Mouse (Mus musculus) frontal cortex, postnatal 25 days (tissue): ENCODE results near the gene Plekhg5.

Experiments
- DNase-seq, 2 experiments: peaks; one replicate each; pipeline ENCODE4 v3.0.0; 2022; ENCODE audit warnings: low spot score in 2 of 2

Plekhg5 gene

DNA sequence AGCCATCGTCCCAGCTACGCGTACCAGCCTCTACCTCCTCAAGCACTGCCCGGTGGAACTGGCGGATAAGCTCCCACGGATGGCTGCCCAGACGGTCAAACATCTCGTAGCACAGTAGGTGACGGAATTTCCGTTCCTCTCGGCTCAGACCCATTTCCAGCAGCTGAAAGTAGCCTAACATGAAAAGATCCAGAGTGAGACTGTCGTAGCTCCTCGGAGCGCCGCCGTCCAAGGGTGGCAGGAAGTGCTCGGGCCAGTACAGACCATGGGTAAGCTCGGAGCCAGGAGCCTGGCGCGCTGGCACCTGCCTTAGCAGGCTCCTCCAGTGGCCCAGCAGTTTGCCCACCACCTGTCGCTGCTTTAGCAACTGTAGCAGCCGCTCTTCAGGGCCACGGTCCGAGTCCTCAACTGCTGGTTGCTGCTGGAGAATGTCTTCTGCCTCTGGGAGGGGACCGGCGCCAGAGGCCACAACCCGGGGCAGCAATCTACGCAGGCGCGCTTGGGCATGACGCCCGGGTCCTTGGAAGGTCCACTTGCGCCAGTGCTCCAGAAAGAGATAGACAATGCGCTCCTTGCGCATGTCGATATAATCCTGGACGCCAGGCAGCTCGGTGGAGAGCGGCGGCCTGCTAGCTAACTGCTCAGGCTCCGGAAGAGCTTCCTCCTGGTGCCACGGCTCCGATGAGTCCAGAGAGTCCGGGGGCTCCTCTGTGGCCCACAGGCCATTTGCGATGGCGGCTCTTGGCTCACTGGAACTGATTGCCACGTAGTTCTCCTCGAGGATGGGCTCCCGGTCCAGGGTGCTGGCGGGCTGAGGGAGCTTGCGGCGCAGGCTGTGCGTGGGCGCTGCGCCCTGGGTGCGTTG is 53.1 kb downstream of the Plekhg5 start:
- no peak for DNase-seq

DNA sequence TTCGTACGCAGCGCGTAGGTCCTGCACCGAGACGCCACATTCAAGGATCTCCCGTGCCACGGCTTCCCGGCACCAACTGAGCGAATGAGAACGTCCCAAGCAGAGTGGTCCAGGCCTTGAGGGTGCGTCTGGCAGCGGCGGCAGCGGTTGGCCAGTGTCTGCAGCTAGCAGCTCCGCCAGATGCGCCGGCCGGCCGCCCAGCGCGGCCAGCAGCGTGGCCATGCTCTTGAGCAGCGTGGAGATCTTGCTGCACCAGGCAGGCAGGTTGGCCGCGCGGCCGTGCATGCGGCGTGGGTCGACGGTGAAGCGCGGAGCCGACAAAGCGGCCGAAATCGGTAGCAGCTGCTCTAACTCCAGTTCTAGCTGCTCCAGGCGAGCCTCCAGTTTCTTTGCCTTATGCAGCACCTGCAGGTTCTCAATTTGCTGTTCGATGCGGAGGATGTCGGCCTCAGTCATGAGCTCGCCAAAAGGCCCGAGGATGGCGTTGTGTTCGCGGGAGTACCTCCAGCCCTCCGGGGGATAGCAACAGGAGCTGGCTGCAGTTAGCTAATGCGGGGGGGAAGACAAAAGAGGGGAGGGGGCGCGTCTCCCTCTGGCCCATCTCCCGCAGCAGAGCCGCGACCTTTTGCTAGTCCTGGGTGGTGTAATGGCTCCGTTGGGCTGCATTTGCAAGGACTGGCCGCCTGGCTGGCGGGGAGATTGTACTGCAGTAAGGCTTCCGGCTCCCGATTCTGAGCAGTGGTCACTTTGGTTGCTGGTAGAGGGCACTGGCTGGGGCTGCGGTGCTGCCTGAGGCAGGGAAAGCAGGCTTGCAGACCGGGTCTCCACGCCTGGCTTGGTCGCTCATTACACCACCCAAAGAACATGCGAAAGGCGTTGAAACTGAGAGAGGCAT is 54.0 kb downstream of the Plekhg5 start:
- DNase-seq = no peak

DNA sequence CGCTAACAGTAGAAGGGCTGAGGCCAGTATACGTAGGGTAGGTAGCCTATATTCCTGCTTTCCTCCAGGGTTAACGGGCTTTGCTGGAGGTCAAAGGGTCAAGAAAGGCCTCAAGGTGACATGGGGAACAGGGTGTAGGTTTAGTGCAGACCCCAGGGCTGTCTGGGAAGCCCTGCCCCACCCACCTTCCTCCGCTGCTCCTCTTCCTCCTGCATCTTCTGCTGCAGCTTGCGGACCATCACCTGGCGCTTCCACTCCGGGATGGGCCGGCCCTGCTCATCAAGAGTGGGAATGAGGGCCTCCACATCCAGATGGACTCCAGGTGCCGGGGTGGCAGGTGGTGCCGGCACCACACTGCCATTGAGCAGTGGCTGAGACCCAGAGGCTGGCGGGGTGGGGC is 55.6 kb downstream of the Plekhg5 start:
- DNase-seq = no peak

DNA sequence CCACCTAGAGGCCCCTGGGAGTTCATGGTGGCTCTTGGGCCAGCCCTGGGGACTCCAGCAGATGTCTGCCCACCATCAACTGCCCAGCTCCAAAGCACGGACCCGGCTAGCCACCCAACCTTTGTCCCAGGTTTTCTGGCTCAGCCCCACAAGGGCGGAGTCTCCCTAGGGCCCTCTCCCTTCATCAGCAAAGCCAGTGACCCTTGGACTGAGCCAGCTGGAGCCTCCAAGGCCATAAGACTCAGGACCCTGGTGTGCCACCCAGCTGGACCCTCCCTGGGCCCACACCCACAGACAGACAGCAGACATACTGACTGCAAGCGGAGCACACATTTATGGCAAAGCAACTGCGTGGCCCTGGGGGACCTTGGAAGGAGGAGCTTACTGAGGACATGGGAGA is 56.5 kb downstream of the Plekhg5 start:
- no peak for DNase-seq

DNA sequence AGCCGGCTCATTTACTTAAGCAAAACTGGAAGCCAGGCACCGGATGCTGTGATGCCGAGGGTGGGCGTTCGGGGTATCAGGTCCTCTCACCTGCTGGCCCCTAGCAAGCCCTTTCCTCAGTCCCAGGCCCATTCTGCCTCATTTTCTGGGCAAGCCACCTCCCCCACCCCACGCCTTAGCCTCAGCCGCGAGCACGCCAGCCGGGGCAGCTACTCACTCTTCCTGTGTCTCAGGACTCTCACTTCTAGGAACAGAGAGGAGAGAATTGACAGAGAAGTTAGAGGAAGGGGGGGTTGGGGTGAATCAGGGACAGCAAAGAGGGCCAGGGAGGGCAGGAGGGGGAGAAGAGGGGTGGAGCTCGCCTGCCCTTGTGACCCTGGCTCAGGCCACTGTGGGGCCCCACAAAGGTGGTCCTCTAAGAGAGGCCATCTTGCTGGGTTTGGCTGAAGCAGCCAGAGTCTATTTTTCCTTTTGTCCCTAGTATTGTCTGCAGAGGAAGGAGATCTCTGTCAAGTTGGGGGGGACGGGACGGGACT is 57.2 kb downstream of the Plekhg5 start:
- no peak for DNase-seq

DNA sequence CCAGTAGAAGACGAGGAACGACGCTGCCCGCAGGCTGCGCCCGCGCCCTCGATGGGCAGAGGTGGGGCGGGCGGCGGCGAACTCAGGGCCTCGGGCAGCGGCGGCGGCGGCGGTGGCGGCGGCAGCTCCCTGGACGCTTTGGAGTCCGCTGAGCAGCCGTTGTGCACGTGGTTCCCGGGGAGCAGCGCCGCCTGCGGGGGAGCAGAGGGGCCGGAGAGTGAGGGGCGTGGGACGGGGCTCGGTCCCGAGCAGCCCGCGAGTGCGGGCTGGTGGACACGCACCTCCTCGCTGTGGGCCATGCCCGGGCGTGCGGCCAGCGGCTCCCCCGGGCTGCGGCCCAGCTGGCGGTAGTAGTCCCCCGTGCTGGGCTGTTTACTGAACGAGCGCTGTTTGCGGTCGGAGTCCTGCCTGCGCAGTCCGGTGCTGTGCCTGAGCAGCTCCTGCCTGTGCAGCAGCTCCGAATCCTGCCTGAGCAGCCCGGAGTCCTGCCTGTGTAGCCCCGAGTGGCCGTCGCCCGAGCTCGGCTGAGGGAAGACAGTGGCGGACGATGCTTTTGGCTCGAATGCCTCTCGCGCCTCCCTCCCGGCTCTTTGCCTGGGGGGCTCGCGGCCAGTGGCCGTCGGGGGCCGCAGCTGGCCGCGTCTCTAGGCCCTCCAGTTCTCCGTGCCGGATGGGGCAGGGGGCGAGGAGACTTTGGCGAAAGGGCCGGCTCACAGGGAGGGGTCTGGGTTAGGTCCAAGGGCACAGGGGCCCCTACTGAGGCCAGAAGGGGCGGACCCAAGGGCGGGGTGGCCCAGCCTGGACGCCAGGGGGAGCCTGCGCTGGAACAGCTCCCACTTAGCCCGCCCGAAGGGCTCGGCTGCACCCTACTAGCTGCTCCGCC is 58.7 kb downstream of the Plekhg5 start:
- no peak for DNase-seq

DNA sequence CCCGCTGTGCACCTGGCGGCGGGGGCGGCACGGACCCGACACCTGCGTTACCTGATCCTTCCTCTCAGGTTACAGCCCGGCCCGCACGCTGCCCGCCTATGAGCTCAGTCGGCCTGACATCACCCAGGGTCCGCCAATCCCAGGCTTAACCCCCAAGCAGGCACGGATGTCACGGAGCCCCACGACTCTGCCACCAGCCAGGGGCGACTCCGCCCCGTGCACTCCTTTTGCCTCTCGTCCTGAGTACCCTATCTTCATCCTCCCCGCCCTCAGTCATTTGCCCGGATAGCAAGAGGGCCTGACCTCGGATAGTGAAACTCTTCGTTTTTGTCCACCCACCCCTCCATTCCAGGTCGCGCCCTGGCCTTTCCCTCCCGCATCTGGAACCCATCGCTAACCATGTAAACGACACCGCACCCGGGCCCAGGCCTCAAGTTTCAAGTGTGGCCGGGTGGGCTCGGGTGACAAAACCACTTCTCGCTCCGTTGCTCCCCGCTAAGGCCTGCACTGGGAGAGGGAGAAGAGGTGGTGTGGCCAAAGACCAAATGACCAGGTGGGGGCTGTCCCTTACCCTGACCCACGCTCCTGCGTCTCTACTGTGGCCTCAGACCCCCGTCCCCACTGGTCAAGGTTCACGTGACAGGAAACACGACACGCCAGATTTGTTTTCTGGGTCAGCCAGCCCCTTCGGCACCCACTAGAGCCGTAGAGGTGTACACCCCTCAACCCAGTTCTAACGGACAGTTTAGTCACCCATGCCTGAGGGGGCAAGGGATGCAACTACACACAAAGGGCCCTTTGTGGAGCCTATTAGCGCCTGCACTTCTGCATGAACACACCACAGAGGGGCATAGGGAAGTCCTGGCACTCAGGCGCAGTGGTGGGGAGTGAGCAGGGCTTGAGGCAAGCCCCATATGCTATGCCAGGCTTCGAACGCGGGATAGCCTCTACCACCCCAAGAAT is 59.8 kb downstream of the Plekhg5 start:
- no peak for DNase-seq

DNA sequence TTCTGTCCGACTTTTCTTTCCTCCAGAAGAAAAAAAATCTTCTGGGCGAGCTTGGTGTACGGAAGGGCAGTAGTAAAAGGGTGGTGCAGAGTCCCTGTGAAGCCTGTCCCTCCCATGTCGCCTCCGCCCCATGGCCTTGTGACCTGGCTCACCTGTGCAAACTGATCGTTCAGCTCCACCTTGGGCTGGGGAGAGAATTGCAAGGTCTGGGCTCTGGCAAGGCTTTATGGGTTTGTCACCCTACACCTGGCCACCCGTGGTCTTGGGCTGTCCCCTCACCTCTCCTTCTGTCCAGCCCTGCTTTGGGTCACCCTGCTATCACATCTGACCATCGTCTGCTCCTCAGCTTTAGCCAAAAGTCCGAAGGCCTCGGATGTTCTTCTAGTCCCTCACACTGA is 60.5 kb downstream of the Plekhg5 start:
- no peak for DNase-seq

DNA sequence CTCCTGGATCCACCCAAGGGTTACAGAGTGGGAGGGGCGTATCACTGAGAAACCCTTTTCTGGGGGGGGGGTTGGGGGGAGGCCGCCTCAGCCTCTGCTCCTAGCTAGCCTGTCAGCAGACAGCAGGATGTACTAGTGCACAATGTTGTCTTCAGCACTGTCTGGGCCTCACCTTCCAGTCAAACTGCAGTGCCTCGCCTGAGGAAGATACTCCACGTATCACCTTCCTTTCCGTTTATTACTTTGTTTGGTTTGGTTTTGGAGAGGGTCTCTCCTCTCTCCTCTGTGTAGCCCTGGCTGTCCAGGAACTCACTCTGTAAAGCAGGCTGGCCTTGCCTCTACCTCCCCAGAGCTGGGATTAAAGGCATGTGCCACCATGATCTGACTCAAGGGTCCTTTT is 60.9 kb downstream of the Plekhg5 start:
- no peak for DNase-seq

DNA sequence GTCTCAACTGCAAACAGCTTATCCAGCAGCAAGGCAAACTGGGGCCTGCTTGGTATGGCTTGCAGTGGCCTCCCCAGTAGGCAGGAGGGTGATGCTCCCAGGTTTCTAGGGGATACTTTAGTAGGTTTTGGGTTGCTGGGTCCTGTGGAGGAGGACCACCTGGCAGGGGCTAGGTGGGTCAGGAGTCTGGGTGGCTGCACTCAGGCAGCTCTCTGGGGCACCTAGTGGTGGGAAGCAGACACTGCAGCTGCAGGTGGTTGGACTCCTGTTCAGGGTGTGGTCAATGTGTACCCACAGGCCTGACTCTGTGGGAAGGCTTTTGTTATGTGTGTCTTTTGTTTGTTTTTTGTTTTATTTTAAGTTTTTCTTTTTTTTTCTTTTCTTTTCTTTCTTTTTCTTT is 62.2 kb downstream of the Plekhg5 start:
- DNase-seq = no peak

DNA sequence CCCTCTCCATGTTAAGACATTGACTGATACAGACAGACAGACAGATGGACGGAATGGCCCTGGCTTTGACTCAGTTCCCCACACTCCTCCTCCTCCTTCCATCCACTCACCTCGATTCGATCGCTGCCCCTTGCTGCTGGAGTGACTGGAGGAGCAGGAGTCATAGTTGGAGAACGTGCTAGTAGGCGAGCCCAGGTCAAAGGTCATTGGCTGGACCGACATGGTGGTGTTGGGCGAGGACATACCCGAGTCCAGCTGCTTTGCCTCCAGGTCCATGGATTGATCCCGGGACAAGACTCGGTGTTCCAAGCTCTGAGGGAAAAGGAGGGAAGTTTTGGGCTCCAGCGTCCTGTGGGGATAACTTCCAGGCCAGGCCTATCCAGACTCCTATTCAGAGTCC is 63.1 kb downstream of the Plekhg5 start:
- no peak for DNase-seq

DNA sequence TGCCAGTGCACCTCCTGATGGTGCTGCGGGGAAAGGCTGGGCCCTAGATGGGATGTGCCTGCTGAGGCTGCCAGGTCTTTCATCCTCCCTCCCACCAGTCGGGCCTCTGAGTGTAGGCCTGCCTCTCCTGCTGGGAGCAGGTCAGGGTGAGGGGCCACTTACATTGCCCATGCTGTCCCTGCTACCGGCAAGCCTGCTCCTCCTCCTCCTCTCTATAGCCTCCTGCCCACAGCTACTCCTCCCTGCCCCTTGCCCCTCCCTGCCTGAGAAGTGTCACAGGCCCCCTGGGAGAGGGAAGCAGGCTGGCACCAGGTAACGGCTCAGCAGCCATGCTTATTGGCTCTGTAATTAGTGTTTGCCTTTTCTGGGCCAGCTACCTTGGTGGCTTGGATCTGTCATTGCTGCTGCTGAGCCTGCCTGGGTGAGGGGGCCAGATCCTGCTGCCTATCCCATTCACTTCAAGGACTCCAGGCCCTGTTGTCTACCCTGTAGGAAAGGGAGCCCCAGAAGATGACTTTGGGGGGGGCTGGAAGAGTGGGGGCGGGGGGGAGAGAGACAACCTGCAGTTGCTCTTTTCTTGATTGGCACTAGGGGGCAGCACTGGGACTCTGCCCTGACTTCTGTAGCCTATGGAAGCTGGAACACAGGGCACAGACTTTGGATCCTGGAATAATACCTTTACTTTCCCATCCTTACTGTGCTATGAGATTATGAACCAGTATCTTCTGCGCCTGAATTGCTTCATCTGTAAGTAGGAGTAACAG is 64.0 kb downstream of the Plekhg5 start:
- no peak for DNase-seq

DNA sequence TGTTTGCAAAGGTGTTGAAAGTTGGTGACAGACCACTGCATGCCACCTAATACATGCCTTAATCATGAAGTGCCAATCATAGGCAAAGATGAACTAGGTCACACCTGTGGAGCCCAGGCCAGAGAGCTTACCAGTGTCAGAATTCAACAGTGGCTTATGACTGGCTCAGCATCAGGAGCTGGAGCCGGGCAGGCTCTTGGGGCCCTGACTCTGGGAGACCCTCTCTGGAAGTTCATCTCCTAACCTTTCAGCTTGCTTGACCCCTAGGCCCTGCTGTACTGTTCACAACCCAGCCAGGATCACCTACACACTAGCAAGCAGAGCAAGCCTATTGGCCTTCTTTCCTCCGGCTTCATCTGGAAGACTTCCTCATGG is 64.6 kb downstream of the Plekhg5 start:
- no peak for DNase-seq

DNA sequence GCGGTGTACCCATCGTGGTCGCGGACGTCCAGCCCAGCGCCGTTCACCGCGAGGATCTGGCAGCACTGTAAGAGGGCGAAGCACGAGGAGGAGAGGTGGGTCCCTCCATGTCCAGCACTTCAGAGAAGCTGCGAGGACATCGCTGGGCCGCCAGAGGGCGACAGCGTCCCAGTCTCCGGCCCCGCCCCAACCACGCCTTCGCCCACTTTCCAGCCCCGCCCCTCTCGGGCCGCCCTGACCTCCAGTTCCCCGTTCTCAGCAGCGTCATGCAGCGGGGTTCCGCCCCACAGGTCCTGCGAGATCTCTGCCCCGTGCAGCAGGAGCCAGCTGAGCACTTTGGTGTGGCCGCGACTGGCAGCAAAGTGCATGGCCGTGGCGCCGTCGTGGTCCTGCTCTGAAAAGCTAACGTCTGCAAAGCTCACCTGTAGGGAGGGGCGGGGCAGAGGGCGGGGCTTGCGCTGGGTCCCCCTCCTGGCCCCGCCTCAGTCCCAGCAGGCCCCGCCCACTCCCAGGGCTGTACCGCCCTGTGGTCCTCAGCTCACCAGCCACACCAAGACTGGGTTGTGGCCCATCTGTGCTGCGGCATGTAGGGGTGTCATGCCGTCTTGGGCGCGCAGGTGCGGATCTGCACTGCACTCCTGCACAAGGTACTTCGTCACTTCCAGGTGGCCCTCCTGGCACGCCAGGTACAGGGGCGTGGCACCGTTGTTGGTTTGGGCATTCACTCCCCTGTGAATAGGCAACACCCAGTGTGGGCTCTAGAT is 66.4 kb downstream of the Plekhg5 start:
- peak; percentile 49 to 62 for DNase-seq

DNA sequence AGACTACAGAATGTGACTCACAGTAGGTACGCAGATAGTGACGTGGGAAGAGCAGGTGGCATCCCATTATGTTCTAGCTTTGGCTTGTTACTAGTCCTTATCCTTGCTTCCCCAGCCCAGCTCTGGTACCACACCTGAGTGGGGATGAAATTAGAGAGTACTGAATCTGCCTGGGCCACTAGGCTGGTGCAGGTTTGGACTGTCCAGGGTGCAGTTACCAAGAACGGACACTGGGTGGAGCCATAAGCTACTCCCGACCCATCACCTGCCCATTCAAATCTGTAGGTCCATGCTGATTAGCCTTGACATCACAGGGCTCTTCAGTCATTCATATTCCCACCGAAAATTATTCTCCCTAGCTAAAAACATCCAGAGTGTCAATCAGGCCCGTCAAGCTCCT is 68.1 kb downstream of the Plekhg5 start:
- no peak for DNase-seq

DNA sequence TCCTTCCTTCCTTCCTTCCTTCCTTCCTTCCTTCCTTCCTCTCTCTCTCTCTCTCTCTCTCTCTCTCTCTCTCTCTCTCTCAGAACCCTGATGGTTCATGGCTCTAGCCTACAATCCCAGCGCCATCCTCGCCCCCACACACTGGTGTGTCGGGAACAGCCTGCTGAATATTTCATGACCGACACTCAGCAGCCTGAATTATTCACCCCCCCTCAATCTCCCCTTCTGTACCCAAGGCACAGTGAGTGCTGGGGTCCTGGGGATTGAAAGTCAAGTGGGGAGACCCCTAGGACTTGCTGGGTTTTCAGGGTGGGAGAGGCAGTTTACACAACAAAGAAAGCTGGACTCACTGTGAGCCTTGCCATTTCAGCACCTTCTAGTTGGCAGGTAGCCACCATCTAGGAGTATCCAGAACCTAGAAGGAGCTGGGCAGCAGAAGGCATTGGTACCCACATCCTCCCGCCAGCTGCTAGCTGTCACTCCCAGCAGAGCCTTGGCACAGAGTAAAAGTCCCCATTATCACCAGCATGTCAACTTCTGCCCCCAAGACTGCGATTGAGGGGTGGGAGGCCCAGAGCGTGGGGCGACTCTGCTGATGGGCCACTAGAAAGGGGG is 69.3 kb downstream of the Plekhg5 start:
- no peak for DNase-seq

DNA sequence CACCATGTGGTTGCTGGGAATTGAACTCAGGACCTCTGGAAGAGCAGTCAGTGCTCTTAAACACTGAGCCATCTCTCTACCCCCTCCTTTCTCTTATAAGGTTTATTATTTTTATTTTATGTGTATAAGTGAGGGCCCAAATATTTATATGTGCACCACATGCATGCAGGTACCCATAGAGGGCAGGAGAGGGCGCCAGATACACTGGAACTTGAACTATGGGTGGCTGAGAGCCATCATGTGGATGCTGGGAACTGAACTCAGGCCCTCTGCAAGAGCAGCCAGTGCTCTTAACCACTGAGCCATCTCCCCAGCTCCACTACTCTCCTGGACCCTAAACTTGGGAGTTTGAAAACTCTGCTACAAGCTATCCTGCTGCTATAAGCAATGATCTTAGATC is 71.3 kb downstream of the Plekhg5 start:
- DNase-seq = no peak

DNA sequence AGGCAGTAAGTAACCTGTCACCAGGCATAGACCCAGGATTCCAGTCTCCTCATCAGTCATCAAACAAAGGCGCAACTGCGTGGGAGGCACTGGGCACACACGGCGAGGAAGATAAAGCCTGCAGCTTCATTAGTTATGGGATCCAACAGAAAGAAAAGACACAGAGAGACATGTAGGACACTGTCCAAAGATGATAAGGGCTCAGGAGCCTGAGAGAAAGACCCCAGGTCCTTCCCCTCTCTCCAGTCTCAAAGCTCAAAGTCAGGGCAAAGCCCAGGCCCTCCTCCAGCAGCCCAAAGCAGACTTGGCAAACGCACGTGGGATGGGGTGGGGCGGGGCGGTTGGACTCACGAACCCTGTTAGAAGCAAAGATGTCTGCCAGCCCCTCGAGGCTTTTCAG is 73.2 kb downstream of the Plekhg5 start:
- DNase-seq = no peak
